Mouse (Mus musculus): Measurements from ENCODE around the gene A230050P20Rik.
A peak's percentile ranks its signal among the peaks of the same experiment; 100 is the strongest.

The A230050P20Rik gene

DNA sequence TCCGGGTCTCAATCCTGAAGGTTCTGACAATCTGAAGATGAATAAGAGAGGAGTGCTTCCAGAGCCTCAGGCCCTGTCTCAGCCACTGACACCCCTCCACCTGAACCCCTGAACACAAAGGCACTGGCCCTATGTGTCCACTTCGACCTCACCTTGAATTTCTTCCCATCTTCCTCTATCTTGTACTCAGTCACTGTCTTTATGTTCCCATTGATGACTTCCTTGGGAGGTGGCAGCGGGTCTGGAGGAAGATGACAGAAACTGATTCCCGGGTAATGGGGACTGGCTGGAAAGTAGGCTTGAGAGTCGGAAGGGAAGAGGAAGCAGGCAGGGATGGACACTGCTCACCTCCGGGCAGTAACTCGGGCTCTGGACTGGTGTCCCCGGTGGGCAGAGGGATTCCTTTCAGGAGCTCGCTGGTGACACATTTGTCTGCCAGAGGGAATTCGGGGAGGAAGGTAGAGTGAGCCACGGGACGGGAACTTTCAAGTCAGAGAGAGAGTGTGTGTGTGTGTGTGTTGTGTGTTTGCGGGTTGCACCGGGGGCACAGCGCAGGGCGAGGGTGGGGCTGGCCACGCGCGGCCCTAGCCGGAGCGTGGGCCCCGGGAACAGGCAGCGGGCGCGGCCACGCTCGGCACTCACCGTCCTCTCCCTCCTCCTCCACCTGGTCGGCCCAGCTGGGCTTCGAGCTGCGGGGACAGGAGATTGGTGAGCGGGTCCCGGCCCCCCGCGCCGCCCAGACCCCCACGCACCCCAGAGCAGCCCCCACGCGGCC lies 29.5 kb downstream of the A230050P20Rik start:
- DNase-seq: no peak

DNA sequence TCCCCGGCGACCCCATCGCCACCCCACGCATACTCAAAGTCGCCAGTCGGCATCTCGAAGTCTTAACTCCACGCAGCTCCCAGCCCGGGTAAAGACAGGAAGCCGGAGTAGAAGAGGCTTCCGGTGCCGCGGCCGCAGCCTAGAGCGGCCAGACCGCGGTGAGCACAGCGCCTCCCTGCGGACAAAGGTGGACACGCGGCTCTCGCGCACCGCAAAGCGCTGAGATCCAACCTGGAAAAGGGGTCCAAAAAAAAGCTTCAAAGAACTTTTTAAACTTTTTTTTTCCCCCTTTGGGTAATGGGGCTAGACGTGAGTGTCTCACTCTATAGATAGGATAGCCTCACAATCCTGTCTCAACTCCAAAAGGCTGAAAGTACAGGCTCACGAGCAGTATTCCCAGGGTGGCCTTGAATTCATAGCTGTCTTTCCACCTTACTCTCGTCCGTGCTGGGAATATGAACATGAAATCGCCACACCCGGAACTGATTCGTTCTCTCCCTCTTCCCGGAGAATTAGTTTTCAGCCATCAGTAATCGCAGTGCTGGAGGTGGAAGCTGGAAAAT lies 30.1 kb downstream of the A230050P20Rik start, which contains the start of gene Eif3g:
Eif3g (minus strand) TSS at position 113 of the 563 bp plus-strand sequence.
- peak; percentile 83 to 92 for DNase-seq

DNA sequence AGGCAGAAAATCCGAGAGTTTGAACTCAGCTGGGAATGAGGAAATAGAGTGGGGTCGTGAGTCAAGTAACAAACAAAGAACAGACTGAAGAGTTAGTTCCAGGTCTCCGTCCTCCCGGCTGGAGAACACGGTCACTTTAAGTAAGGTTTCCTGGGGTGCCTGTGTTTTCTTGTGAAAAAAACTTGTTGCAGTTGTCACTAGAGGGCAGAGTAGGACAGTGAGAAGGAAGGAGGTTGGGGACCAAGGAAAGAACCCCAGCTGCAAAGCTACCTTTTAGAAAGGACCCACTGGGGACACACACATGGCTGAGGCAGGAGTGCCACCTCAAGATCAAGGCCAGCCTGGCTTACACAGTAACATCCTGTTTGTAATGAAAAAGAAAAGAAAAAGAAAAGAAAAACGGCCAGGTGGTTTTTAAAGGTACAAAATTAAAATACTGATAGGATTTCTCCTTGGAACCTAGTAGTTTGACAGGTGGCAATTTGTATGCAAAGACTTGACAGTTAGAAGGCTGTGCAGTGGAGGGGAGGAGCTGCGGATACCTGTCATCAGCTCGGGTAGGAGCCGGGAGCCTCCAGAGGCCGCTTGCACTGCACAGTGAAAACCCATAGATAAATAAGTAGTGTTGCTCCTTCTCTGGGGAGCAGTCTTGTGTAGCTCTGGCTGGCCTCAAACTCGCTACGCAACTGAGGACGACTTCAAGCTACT lies 33.2 kb downstream of the A230050P20Rik start:
- DNase-seq: peak; percentile 53 to 70

DNA sequence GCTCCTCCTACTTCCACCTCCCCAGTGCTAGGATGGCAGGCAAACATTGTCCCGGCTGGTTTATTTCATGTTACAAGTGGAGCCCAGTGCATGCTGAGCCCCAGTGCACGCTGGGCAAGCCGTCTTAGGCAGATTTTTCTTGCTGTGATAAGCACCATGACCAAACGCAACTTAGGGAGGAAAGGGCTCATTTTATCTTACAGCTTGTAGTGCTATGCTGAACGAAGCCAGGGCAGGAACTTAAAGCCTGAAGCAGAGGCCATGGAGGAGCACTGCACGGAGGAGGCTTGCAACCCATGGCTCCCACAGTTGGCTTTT lies 33.7 kb downstream of the A230050P20Rik start:
- DNase-seq: no peak

DNA sequence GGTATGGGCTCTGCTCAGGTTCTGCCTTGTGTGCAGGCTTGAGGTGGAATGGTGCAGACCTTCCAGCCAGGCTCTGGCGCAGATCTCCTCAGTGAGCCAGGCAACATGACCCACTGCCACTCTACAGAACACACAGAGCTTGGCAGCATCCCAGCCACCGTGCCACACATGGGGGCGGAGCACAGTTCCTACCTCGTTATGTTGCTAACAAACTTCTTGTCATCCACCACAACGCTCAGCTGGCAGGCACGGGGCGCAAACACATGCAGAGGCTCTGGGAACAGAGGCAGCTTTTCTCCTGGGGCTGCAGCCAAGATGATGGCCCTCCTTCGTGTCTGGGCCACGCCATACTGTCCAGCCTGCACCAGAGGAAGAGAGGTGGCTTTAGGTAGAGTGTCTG lies 41.5 kb downstream of the A230050P20Rik start:
- no peak for DNase-seq

DNA sequence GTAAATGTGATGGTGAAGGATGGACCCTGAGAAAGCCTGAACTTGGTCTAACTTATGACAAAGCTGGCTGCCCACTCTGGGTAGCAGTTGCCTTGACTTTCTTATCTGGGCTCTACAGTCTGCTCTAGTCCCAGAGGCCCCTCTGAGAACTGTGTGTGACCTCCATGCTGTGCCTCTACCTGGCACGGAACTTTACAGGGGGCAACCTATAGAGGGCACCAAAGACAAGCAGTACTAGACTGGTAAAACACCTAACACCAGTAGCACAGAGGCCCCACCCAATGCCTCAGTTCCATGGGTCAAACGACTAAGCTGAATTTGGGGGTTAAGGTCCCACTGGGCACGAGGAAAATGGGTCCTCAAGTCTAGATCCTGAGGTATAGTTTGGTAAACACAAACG lies 47.7 kb downstream of the A230050P20Rik start:
- peak; percentile 35 to 69 for DNase-seq

DNA sequence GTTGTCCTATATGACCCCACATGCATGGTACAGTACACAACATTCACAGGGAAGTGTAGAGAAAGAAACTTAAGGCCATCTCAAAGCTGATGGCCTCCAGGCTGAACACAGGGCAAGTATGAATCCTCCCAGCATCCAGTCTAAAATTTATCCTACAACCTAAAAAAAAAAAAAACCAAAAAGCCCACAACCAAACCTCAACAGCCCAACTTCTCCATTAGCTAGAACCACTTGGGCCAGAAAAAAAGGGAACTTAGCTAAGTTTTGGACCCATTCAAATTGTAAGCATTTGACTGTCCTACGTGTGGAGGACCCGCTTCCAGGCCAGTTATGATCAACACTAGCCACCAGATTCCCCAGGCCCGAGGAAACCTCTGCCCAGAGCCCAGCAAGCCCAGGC lies 54.8 kb downstream of the A230050P20Rik start:
- DNase-seq: no peak

All from kidney, postnatal 36 days (tissue).